Mouse (Mus musculus) left cerebral cortex, postnatal 10 days (tissue): ENCODE data around the gene St6galnac4. TPM values are rescaled to one million over a fixed set of nuclear protein-coding genes. Genes with fewer than 3 reads are reported as not detected.

Source experiments
- DNase-seq, 2 experiments: peaks; one replicate each; pipeline ENCODE4 v3.0.0; 2021 to 2022; ENCODE audit warnings: low spot score in 2 of 2, mixed read lengths in 1 of 2; ENCODE audit errors: extremely low spot score in 1 of 2
- intact Hi-C: fragments of 180-260 bp; cut with DNase I; formaldehyde crosslinking; loops from one replicate; pipeline ENCODE4 v1.15.1; 2025
- total RNA-seq, 2 experiments: library from RNA; stranded (reverse); gene quantifications; 2 replicates each; pipeline ENCODE4 v1.2.3; 2021

The St6galnac4 gene
- total RNA-seq, 2 experiments from 2014 or later = 32.3 to 32.6 TPM

GRCm38 (mm10) chr2:32617601-32618000 is 30.7 kb downstream of the St6galnac4 start:
- DNase-seq = peak in 1 of 2 experiments; percentile 52
- intact Hi-C loops = loop anchor here (5.0 kb wide), 1 partner anchor 35 kb away; no protein-coding TSS in a partner anchor

DNA sequence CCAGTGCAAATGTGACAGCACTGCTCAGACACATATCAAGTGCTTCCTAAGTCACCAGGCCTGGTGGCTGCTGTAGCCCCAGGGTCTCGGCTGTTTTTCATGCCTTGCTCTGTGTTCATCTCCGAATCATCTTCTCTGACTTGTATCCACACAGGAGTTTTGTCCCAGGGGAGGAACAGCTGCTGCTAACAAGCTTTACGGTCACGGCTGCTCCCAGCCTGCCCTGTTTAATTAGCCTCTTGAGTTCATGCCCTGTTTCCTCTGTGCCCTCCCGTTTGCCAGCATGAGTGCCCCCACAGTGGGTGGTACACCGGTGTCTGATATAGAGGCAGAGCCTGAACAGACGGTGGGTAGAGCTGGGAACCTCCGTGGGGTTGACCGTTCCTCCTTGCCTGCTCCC is 31.2 kb downstream of the St6galnac4 start:
- DNase-seq = no peak
- intact Hi-C loops = loop anchor here (5.0 kb wide), 1 partner anchor 36 kb away; no protein-coding TSS in a partner anchor

DNA sequence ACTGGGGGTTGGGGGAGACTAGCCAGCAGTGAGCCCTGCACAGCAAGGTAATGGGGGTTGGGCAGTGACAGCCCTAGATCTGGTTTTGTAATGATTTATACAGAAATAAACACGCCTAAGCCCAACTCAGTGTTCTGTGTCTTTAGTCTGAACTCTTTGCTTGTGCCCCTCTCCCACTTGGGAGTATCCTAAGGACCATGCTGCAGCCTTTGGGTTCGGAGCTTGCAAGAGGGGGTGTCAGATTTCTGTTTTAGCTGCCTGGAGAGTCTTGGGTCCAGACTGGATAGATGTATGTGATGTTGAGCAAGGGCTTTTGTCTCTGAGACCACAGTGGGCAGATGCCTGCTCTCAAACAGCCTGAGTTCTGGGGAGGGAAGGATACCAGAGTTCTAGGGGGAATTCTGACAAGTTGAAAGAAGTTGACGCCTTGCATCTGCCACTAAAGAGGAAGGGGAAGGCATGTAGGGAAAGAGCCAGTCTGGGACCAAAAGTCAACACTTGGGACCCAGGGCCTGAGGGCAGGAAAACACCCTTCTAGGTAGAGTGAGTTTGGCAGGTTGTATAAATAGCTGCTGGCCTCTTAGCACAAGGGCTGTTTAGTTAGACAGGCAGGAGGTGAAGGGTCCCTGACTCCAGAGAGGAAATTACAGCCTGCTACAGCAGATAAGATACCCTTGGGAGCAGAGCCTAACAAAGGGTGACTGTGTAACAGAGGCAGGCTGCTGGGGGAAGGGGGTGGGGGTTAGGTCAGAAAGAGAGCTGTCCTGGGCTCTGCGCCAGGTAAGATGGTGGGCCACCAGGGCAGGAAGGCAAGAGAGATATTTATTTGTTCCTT is 34.0 kb downstream of the St6galnac4 start:
- peak in 1 of 2 experiments; percentile 84 for DNase-seq
- intact Hi-C loops = no loop called here

DNA sequence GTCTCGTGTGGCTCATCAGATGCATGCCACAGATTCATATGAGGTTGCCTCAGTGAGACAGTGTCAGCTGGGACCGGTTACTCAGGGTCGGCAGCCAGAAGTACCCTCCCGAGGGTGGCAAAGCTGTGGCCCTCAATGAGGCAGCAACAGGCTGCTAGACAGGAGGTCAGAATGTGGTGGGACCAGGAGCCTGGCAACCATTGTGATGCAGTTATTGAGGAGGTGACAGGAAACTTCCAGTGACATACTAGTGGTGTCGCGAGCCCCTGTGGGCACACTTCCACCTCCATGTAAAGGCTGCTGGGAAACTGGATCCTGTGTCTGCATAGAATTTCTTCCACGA is 34.6 kb downstream of the St6galnac4 start, which contains the start of gene Ak1:
Ak1 (plus strand) TSS at position 242 of the 343 bp plus-strand sequence.
- no peak for DNase-seq
- intact Hi-C loops = no loop called here

GRCm38 (mm10) chr2:32624111-32624748 is 37.3 kb downstream of the St6galnac4 start:
- DNase-seq = no peak
- intact Hi-C loops = no loop called here

- DNase-seq = peak; percentile 82 to 89
- intact Hi-C loops = no loop called here
Observed at GRCm38 (mm10) chr2:32625212-32625872, 38.4 kb downstream of the St6galnac4 start.

- intact Hi-C loops = no loop called here
- DNase-seq = peak in 1 of 2 experiments; percentile 75
Observed at GRCm38 (mm10) chr2:32625873-32626694, 39.2 kb downstream of the St6galnac4 start.

- peak in 1 of 2 experiments; percentile 47 for DNase-seq
- intact Hi-C loops = no loop called here
Observed at GRCm38 (mm10) chr2:32627266-32628043, 40.6 kb downstream of the St6galnac4 start.

DNA sequence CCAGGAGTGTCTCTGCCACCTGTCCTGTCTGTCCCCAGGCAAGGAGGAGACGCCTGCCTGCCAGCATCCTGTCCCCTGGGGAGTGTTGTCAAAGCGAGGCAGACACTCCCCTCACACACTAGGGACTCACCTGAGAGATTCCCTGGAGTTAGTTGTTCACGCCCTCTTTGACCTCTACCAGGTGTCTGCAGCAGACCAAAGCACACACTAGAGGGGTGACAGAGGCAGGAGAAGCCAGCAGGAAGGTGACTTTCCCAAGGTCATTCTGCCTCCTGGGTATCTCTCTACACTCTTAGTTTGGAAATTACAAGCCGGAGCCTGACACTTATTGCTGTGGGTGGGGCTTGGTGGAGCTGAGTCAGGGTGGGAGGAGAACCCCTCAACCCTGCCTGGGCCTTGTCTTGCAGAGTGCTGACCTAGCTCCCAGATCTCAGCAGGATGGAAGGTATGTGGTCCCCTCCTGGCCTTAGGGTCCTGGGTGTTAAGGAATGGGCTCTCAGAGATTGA is 41.2 kb downstream of the St6galnac4 start:
- intact Hi-C loops = no loop called here
- DNase-seq = no peak

DNA sequence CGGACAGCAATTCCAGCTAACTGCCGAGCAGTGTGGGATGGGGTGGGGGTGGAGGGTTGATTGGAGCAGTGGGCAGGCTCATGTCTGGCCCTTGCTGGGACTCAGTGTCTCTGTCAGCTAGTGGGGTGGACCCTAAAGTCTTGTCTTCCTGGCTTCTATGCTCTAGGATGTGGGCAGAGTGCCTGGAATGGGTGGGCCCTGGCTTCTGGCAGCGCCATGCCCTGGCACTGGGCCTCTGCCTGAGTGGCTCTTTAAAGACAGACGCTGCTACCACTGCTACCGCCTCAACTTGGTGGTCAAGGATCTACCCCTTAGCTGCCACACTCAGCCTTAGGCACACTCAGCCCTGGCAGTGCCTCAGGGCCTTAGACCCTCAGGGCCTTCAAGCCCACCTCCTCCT is 41.8 kb downstream of the St6galnac4 start:
- peak; percentile 71 to 78 for DNase-seq
- intact Hi-C loops = no loop called here

DNA sequence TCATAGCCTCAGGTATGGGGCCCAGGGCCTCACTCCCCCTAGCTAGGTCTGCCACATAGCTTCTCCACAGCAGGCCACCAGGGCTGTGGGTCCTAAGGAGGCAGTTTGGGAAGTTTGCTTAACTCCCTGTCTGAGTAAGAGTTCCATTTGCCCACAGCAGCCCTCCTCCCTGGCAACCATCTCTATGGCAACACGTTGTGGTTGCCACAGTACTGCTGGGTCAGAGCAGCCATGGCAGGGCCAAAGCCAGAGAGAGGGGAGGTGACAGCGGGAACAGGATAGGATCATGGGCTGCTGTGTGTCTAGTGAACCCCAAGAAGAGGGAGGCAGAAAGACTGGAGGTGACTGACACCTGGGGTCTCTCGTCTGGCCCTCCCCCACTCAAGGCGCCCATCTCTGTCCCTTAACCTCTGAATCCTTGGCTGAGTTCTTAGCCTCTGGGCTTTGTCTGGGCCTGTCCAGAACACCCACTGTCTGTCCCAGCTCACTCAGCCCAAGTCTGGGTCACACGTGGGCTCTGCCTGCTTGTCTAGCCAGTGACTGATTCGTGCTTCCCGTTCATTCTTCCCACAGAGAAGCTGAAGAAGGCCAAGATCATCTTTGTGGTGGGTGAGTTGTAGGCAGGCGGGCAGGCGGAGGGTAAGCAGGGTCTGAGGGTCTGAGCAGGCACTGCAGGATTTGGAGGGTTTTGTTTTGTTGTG is 42.5 kb downstream of the St6galnac4 start:
- intact Hi-C loops = no loop called here
- DNase-seq = peak in 1 of 2 experiments; percentile 77

DNA sequence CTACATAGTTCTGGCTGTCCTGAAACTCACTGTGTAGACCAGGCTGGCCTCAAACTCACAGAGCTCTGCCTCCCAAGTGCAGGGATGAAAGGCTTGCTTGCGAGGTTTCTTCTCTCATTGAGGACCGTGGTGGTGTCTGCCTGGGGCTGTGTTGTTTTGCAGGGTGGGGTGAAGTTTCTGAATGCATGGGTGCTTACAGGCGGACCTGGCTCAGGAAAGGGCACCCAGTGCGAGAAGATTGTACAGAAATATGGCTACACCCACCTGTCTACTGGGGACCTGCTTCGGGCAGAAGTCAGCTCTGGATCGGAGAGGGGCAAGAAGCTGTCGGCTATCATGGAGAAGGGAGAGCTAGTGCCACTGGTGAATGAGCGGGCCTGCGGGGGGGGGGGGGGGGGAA is 43.1 kb downstream of the St6galnac4 start:
- no peak for DNase-seq
- intact Hi-C loops = no loop called here

- DNase-seq = no peak
- intact Hi-C loops = loop anchor here (1.0 kb wide), 1 partner anchor 58 kb away; no protein-coding TSS in a partner anchor
Observed at GRCm38 (mm10) chr2:32631046-32631445, 44.2 kb downstream of the St6galnac4 start.

GRCm38 (mm10) chr2:32631737-32632394 is 45.0 kb downstream of the St6galnac4 start:
- DNase-seq = peak; percentile 63 to 84
- intact Hi-C loops = loop anchor here (1.0 kb wide), 1 partner anchor 57 kb away; no protein-coding TSS in a partner anchor

DNA sequence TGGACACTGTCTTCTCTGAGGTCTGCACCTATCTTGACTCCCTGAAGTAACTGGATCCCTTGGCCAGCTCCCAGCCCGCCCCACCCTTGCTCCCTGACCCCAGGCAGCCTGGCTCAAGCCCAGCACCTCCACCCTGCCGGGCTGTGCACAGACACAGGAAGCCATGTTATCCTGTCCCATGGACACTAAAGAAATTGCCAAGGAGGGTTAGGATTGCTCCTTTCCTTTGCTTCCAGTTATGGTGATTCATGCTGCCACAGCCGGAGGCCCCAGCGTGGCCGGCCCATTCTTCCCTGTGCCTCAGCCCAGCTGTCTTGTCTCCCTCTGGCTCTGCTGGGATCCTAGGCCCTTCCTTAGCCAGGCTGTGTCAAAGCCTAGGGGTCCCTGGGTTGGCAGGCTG is 46.8 kb downstream of the St6galnac4 start:
- intact Hi-C loops = no loop called here

DNA sequence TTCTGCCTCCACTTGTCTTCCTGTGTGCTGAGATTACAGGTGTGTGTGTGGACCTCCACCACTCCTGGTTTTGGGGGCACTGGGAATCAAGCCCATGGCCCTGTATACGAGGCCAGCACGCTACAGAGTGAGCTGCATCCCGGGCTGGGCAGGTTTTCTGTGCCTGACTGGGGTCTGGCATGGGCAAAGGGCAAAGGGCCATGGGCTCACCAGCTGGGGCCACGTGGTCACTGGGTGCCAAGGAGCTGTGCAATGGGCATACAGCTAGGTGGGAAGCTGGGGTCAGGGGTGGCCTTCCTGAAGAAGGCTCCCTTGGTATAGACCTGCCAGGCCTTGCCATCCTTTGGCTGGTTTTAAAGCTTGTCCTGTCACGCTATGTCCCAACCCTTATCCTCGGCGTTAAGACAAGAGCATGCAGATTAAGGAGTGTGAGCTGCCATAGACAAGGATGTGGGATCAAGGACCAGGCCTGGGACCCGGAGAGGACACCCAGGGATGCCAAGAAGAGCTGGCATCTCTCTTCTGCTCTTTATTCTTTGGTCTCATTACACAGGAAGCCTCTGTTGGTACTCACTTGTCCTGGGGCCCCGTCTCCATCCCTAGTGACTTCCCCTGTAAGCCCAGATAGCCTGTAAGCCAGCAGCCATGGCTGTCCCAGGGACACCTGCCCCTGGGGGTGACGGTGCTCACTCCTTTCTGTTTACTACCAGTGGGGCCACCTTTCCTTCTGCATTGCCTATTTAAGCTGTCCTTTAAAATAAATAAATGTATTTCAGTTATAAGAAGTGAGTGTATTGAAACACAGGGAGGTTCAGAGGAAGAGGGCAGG is 47.6 kb downstream of the St6galnac4 start:
- intact Hi-C loops = no loop called here

More for the DNA sequence above, 46.8 kb downstream of the St6galnac4 start:
- no peak for DNase-seq

More for the DNA sequence above, 47.6 kb downstream of the St6galnac4 start:
- no peak for DNase-seq
